Mouse (Mus musculus): ENCODE measurements around the gene 1500011B03Rik. TPM values are rescaled to one million over a fixed set of nuclear protein-coding genes. Genes with fewer than 3 reads are reported as not detected.
"Not testable (repeated sequence)": the region's sequence is repeated elsewhere in the genome, so short reads cannot be mapped to it uniquely, and the experiment has no call there.

1500011B03Rik gene
- polyA plus RNA-seq, 1 experiment, result 31.4 TPM

GRCm38 (mm10) chr5:114858582-114858981 lies 35.3 kb upstream of the 1500011B03Rik start, which contains the start of gene Gm9936:
Gene Gm9936, minus strand, starts transcription at chr5:114858682.
- Histone ChIP-seq H3K79me2 (ENCODE audit: control insufficient read depth, insufficient read depth) (no peaks in the 10 kb centered on the region), H3K36me3 (ENCODE audit: control insufficient read depth, insufficient read depth) (no peaks in the 10 kb centered on the region), H3K4me3 (no peak within 1 kb of the TSS), H3ac (ENCODE audit: control insufficient read depth, insufficient read length) (no peak within 1 kb of the TSS), H3K4me2 (ENCODE audit: low read depth) (peak within 1 kb of the TSS; percentile 68), H3K27me3 (ENCODE audit: control insufficient read depth, insufficient read depth, insufficient read length) (peaks cover 5% of the 10 kb centered on the region)
- TF ChIP-seq TCF12 (IDR thresholded peaks at IDR 0.05; ENCODE audit: insufficient read depth, poor library complexity, severe bottlenecking) (no peak), MYOG (IDR thresholded peaks at IDR 0.05; ENCODE audit: control insufficient read depth in 1 of 3, insufficient read depth in 1 of 3, insufficient read length in 2 of 3, low read depth in 2 of 3) (no peak), MAX (IDR thresholded peaks at IDR 0.05; ENCODE audit: low read depth) (no peak), CEBPB (IDR thresholded peaks at IDR 0.05; ENCODE audit: insufficient read depth, poor library complexity, severe bottlenecking) (no peak), POLR2A (IDR thresholded peaks at IDR 0.05; ENCODE audit: insufficient read length, low read depth) (no peak), TCF3 (IDR thresholded peaks at IDR 0.05; ENCODE audit: insufficient read length, low read depth) (no peak), SRF (IDR thresholded peaks at IDR 0.05; ENCODE audit: control insufficient read depth, insufficient read length, low read depth) (no peak)

- not testable (repeated sequence) for H3K4me2 ChIP-seq (ENCODE audit: low read depth); H3K79me2 ChIP-seq (ENCODE audit: control insufficient read depth, insufficient read depth); H3K27me3 ChIP-seq (ENCODE audit: control insufficient read depth, insufficient read depth, insufficient read length); H3K36me3 ChIP-seq (ENCODE audit: control insufficient read depth, insufficient read depth); H3ac ChIP-seq (ENCODE audit: control insufficient read depth, insufficient read length); H3K4me3 ChIP-seq
These were observed 30.1 kb upstream of the 1500011B03Rik start, which contains the start of gene 4930519G04Rik for GRCm38 (mm10) chr5:114853364-114853763. Gene 4930519G04Rik, plus strand, starts transcription at chr5:114853664.

GRCm38 (mm10) chr5:114851565-114852236 lies 28.4 kb upstream of the 1500011B03Rik start:
- Histone ChIP-seq H3K4me2 (ENCODE audit: low read depth) (no peak overlapping the region), H3K79me2 (ENCODE audit: control insufficient read depth, insufficient read depth) (no peaks in the 10 kb centered on the region), H3K27me3 (ENCODE audit: control insufficient read depth, insufficient read depth, insufficient read length) (no peaks in the 10 kb centered on the region), H3K36me3 (ENCODE audit: control insufficient read depth, insufficient read depth) (no peaks in the 10 kb centered on the region), H3K4me3 (no peak overlapping the region), H3ac (ENCODE audit: control insufficient read depth, insufficient read length) (no peak overlapping the region)
- TF ChIP-seq MYOG (IDR thresholded peaks at IDR 0.05; ENCODE audit: control insufficient read depth in 1 of 3, insufficient read depth in 1 of 3, insufficient read length in 2 of 3, low read depth in 2 of 3) (no peak), USF1 (IDR thresholded peaks at IDR 0.05; ENCODE audit: low read depth) (no peak), TCF12 (IDR thresholded peaks at IDR 0.05; ENCODE audit: insufficient read depth, poor library complexity, severe bottlenecking) (no peak), MAX (IDR thresholded peaks at IDR 0.05; ENCODE audit: low read depth) (no peak), MYOD1 (IDR thresholded peaks at IDR 0.05; ENCODE audit: control insufficient read depth in 1 of 3, insufficient read length in 2 of 3, low read depth in 2 of 3) (no peak), CEBPB (IDR thresholded peaks at IDR 0.05; ENCODE audit: insufficient read depth, poor library complexity, severe bottlenecking) (no peak), REST (IDR thresholded peaks at IDR 0.05; ENCODE audit: insufficient read depth, insufficient read length) (no peak), POLR2AphosphoS2 (IDR thresholded peaks at IDR 0.05; ENCODE audit: insufficient read length, low read depth) (no peak), TCF3 (IDR thresholded peaks at IDR 0.05; ENCODE audit: insufficient read length, low read depth) (no peak), E2F4 (IDR thresholded peaks at IDR 0.05; ENCODE audit: insufficient read depth) (no peak), POLR2A (IDR thresholded peaks at IDR 0.05; ENCODE audit: insufficient read length, low read depth) (no peak), SRF (IDR thresholded peaks at IDR 0.05; ENCODE audit: control insufficient read depth, insufficient read length, low read depth) (no peak)

GRCm38 (mm10) chr5:114844371-114844770 lies 21.1 kb upstream of the 1500011B03Rik start:
- not testable (repeated sequence) for H3K27me3 ChIP-seq (ENCODE audit: control insufficient read depth, insufficient read depth, insufficient read length); H3K79me2 ChIP-seq (ENCODE audit: control insufficient read depth, insufficient read depth); H3K4me3 ChIP-seq; H3K4me2 ChIP-seq (ENCODE audit: low read depth); H3ac ChIP-seq (ENCODE audit: control insufficient read depth, insufficient read length); H3K36me3 ChIP-seq (ENCODE audit: control insufficient read depth, insufficient read depth)

GRCm38 (mm10) chr5:114842674-114843073 lies 19.4 kb upstream of the 1500011B03Rik start:
- no peaks in the 10 kb centered on the region for H3K27me3 ChIP-seq (ENCODE audit: control insufficient read depth, insufficient read depth, insufficient read length)
- no peaks in the 10 kb centered on the region for H3K36me3 ChIP-seq (ENCODE audit: control insufficient read depth, insufficient read depth)
- H3K79me2 ChIP-seq (ENCODE audit: control insufficient read depth, insufficient read depth), result no peaks in the 10 kb centered on the region
- H3K4me2 ChIP-seq (ENCODE audit: low read depth), result peak overlapping the region; percentile 31
- no peak overlapping the region for H3ac ChIP-seq (ENCODE audit: control insufficient read depth, insufficient read length)
- H3K4me3 ChIP-seq, result no peak overlapping the region
- TF ChIP-seq POLR2A (IDR thresholded peaks at IDR 0.05; ENCODE audit: insufficient read length, low read depth) (no peak), REST (IDR thresholded peaks at IDR 0.05; ENCODE audit: insufficient read depth, insufficient read length) (no peak), POLR2AphosphoS2 (IDR thresholded peaks at IDR 0.05; ENCODE audit: insufficient read length, low read depth) (no peak), TCF12 (IDR thresholded peaks at IDR 0.05; ENCODE audit: insufficient read depth, poor library complexity, severe bottlenecking) (no peak), USF1 (IDR thresholded peaks at IDR 0.05; ENCODE audit: low read depth) (no peak), CEBPB (IDR thresholded peaks at IDR 0.05; ENCODE audit: insufficient read depth, poor library complexity, severe bottlenecking) (no peak), E2F4 (IDR thresholded peaks at IDR 0.05; ENCODE audit: insufficient read depth) (no peak), SRF (IDR thresholded peaks at IDR 0.05; ENCODE audit: control insufficient read depth, insufficient read length, low read depth) (no peak), MYOD1 (IDR thresholded peaks at IDR 0.05; ENCODE audit: control insufficient read depth in 1 of 3, insufficient read length in 2 of 3, low read depth in 2 of 3) (no peak), MYOG (IDR thresholded peaks at IDR 0.05; ENCODE audit: control insufficient read depth in 1 of 3, insufficient read depth in 1 of 3, insufficient read length in 2 of 3, low read depth in 2 of 3) (no peak), MAX (IDR thresholded peaks at IDR 0.05; ENCODE audit: low read depth) (no peak), TCF3 (IDR thresholded peaks at IDR 0.05; ENCODE audit: insufficient read length, low read depth) (no peak)

Data from myocyte (in vitro differentiated cells).